Mouse (Mus musculus) intestine, embryonic 14.5 days (tissue): Measurements from ENCODE around the gene Gbx1. TPM values are rescaled to one million over a fixed set of nuclear protein-coding genes. Genes with fewer than 3 reads are reported as not detected.

Experiments
- ATAC-seq: fragments of 200-750 bp; cut with Nextera tagmentation; replicated peaks from 2 replicates; pipeline ENCODE4 v1.8.0; 2017; ENCODE audit warnings: low read depth, moderate number of reproducible peaks, moderate TSS enrichment, moderate library complexity; ENCODE audit not compliant: low FRiP score, low TSS enrichment
- DNase-seq: peaks from one replicate; pipeline ENCODE4 v3.0.0-alpha.2; 2018; ENCODE audit warnings: low spot score
- H3K27ac ChIP-seq: fragments of 300-500 bp; sonication (generic); 2 replicates; pipeline ENCODE4 v1.5.1; 2014; ENCODE audit warnings: low read depth, mild to moderate bottlenecking, control low read depth
- H3K27me3 ChIP-seq: fragments of 300-500 bp; sonication (generic); replicated peaks from 2 replicates; pipeline ENCODE4 v1.6.1; 2014; ENCODE audit warnings: low read length, control low read depth; ENCODE audit not compliant: control insufficient read depth, insufficient read depth
- H3K36me3 ChIP-seq: fragments of 300-500 bp; sonication (generic); 2 replicates; pipeline ENCODE4 v1.6.1; 2014; ENCODE audit warnings: low read length, control low read depth; ENCODE audit not compliant: control insufficient read depth, insufficient read depth
- H3K4me1 ChIP-seq: fragments of 300-500 bp; sonication (generic); replicated peaks from 2 replicates; pipeline ENCODE4 v1.6.1; 2014; ENCODE audit warnings: low read length, control low read depth, mixed read lengths; ENCODE audit not compliant: control insufficient read depth, insufficient read depth
- H3K4me2 ChIP-seq: fragments of 300-500 bp; sonication (generic); 2 replicates; pipeline ENCODE4 v1.6.1; 2014; ENCODE audit warnings: low read length
- H3K4me3 ChIP-seq: fragments of 300-500 bp; sonication (generic); 2 replicates; pipeline ENCODE4 v1.5.1; 2014; ENCODE audit warnings: low read depth, low read length, control low read depth, mixed read lengths
- H3K9ac ChIP-seq: fragments of 300-500 bp; sonication (generic); 2 replicates; pipeline ENCODE4 v1.6.1; 2014; ENCODE audit warnings: mild to moderate bottlenecking, low read length
- H3K9me3 ChIP-seq: fragments of 300-500 bp; sonication (generic); 2 replicates; pipeline ENCODE4 v1.6.1; 2016; ENCODE audit warnings: low read length, control low read depth; ENCODE audit not compliant: control insufficient read depth
- WGBS: fragments of 180-500 bp; shearing (Covaris S2); extraction: QIAGEN DNeasy Blood & Tissue Kit; methylation state at CpG from one replicate; pipeline ENCODE4 v1.1.7; 2014; 5-methylcytosine and 5-hydroxymethylcytosine counted together
- polyA plus RNA-seq: library from polyadenylated mRNA; unstranded; fragments of >200 nt; fragmentation: Nextera tagmentation; extraction: Ambion mirVana; gene quantifications from 2 replicates; pipeline ENCODE4 v1.2.1, GENCODE M21; 2014

Gene Gbx1
- polyA plus RNA-seq, 1 experiment from 2014 or later: 0.07 TPM

- 68% methylated on average over 7 of the region's 7 CpGs for WGBS
- H3K9ac ChIP-seq: no peak overlapping the region
- H3K36me3 ChIP-seq: 0 out of 2 replicates have a peak, but pooled peaks cover 5% of the 10 kb centered on the region
- peak overlapping the region; percentile 3; the same call in 1 of the 2 replicates for H3K27ac ChIP-seq
- H3K4me2 ChIP-seq: no peak overlapping the region
- no peaks in the 10 kb centered on the region for H3K9me3 ChIP-seq
- H3K4me3 ChIP-seq: no peak overlapping the region
- ATAC-seq (no peak), DNase-seq (no peak)
- H3K4me1 ChIP-seq: peaks cover 36% of the 10 kb centered on the region
- no peaks in the 10 kb centered on the region for H3K27me3 ChIP-seq
Observed at GRCm38 (mm10) chr5:24455613-24456012, 71.4 kb downstream of the Gbx1 start.

- Histone ChIP-seq H3K9ac (no peak overlapping the region), H3K9me3 (no peaks in the 10 kb centered on the region), H3K4me1 (peaks cover 36% of the 10 kb centered on the region), H3K36me3 (no peaks in the 10 kb centered on the region), H3K4me2 (no peak overlapping the region), H3K27ac (peak overlapping the region; percentile 3; the same call in 1 of the 2 replicates), H3K27me3 (no peaks in the 10 kb centered on the region), H3K4me3 (no peak overlapping the region)
- DNase-seq (no peak), ATAC-seq (no peak)
- 74% methylated on average over 3 of the region's 3 CpGs for WGBS
Observed at GRCm38 (mm10) chr5:24455076-24455475, 71.9 kb downstream of the Gbx1 start.

GRCm38 (mm10) chr5:24453985-24454303 is 73.1 kb downstream of the Gbx1 start:
- H3K9ac ChIP-seq: no peak overlapping the region
- 31% methylated on average over 2 of the region's 2 CpGs for WGBS

GRCm38 (mm10) chr5:24453283-24453984 is 73.6 kb downstream of the Gbx1 start:
- H3K36me3 ChIP-seq: no peaks in the 10 kb centered on the region
- H3K9ac ChIP-seq: peak overlapping the region; percentile 80
- peak overlapping the region; percentile 87 for H3K4me3 ChIP-seq
- ATAC-seq (no peak), DNase-seq (no peak)
- H3K9me3 ChIP-seq: no peaks in the 10 kb centered on the region
- no peak overlapping the region for H3K27ac ChIP-seq
- WGBS: 7% methylated on average over 5 of the region's 5 CpGs
- H3K27me3 ChIP-seq: no peaks in the 10 kb centered on the region
- H3K4me2 ChIP-seq: peak overlapping the region; percentile 96
- H3K4me1 ChIP-seq: peaks cover 36% of the 10 kb centered on the region

More at GRCm38 (mm10) chr5:24453985-24454303, 73.1 kb downstream of the Gbx1 start:
- Histone ChIP-seq H3K9me3 (no peaks in the 10 kb centered on the region), H3K36me3 (no peaks in the 10 kb centered on the region), H3K27me3 (no peaks in the 10 kb centered on the region), H3K27ac (no peak overlapping the region), H3K4me2 (peak overlapping the region; percentile 96), H3K4me3 (0 out of 2 replicates have a peak overlapping the region, but pooled peaks have one; percentile 87), H3K4me1 (peaks cover 36% of the 10 kb centered on the region)
- DNase-seq: no peak
- ATAC-seq: no peak

Other genes starting within 250 kb of the Gbx1 start
- 9.0 and 11.2 TPM in 2 replicates for gene Kcnh2, start 175.6 kb downstream of the Gbx1 start, polyA plus RNA-seq
- gene Nos3, start 162.4 kb downstream of the Gbx1 start, polyA plus RNA-seq: 6.6 and 6.8 TPM in 2 replicates
- 0.66 and 1.0 TPM in 2 replicates for gene Atg9b, start 135.1 kb downstream of the Gbx1 start, polyA plus RNA-seq
- gene Abcb8, start 133.5 kb downstream of the Gbx1 start, polyA plus RNA-seq: 56.4 and 64.0 TPM in 2 replicates
- gene Asic3, start 113.8 kb downstream of the Gbx1 start, polyA plus RNA-seq: not detected in 2 replicates
- gene Cdk5, start 103.7 kb downstream of the Gbx1 start, polyA plus RNA-seq: 41.2 and 47.4 TPM in 2 replicates
- gene Slc4a2, start 103.4 kb downstream of the Gbx1 start, polyA plus RNA-seq: 32.7 and 35.7 TPM in 2 replicates
- gene Fastk, start 81.9 kb downstream of the Gbx1 start, polyA plus RNA-seq: 105 and 107 TPM in 2 replicates
- gene Tmub1, start 79.3 kb downstream of the Gbx1 start, polyA plus RNA-seq: 22.7 and 22.9 TPM in 2 replicates
- gene Agap3, start 75.0 kb downstream of the Gbx1 start, polyA plus RNA-seq: 22.0 and 22.9 TPM in 2 replicates
- gene Asb10, start 13.8 kb upstream of the Gbx1 start, polyA plus RNA-seq: 0.28 and 0.32 TPM in 2 replicates
- 0.15 TPM in 1 of 2 replicates, not detected in the other for gene 4931409K22Rik, start 29.6 kb upstream of the Gbx1 start, polyA plus RNA-seq
- 97.6 and 98.4 TPM in 2 replicates for gene Abcf2, start 50.3 kb upstream of the Gbx1 start, polyA plus RNA-seq
- gene Chpf2, start 59.5 kb upstream of the Gbx1 start, polyA plus RNA-seq: 8.6 and 10.6 TPM in 2 replicates
- gene Smarcd3, start 97.2 kb upstream of the Gbx1 start, polyA plus RNA-seq: 26.2 and 27.5 TPM in 2 replicates
- 34.0 and 36.6 TPM in 2 replicates for gene Nub1, start 158.3 kb upstream of the Gbx1 start, polyA plus RNA-seq
- 17.6 and 18.7 TPM in 2 replicates for gene Wdr86, start 203.5 kb upstream of the Gbx1 start, polyA plus RNA-seq
- gene Crygn, start 230.8 kb upstream of the Gbx1 start, polyA plus RNA-seq: 1.3 and 2.3 TPM in 2 replicates